Mouse (Mus musculus): ENCODE results near the gene Itpr3.

DNA sequence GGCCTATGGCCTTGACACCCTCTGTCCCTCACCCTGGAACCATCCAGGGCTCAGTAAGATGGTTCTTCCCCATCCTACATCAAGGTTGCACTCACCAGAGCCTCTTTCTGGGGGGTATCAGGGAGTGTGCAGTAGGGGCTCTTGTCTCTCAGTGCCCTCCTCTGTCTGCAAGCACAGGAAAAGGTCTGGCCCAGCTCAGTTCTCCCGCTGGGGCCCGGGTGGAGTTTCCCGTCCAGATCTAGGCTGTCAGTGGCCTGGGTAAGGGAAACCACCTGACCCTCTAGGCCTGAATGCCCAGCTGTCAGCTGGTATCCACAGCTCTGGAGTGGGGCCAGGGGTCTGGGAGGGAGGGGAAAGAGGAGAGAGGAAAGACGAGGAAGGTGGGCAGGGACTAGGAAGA lies 110.4 kb downstream of the Itpr3 start, which contains the start of gene Ip6k3:
- TF ChIP-seq CTCF (IDR thresholded peaks at IDR 0.05) (no peak), EP300 (IDR thresholded peaks at IDR 0.05) (no peak)
